Mouse (Mus musculus) Patski (cell line): ENCODE data around the gene Cdh4. TPM values are rescaled to one million over a fixed set of nuclear protein-coding genes. Genes with fewer than 3 reads are reported as not detected.

Experiments
- ATAC-seq: fragments of 100-300 bp; one replicate; pipeline ENCODE4 v1.8.0; 2021
- CTCF ChIA-PET: fragments of 350-600 bp; sonication (Branson Sonifier 250); formaldehyde crosslinking; loops from one replicate; lab custom pipeline; 2022; ENCODE audit warnings: inconsistent platforms; lab: Charles Lee
- POLR2A ChIA-PET: fragments of 350-600 bp; sonication (Branson Sonifier 250); formaldehyde crosslinking; loops from one replicate; lab custom pipeline; 2022; ENCODE audit warnings: antibody characterized with exemption, inconsistent platforms; lab: Charles Lee
- DNase-seq: peaks from one replicate; pipeline ENCODE4 v3.0.0-alpha.2; 2011; ENCODE audit warnings: low read depth, low spot score
- H3K27me3 ChIP-seq: fragments of 371-371 bp; one replicate; pipeline ENCODE4 v1.5.1; 2021
- CTCF ChIP-seq: fragments of 100-300 bp; IDR thresholded peaks from one replicate; pipeline ENCODE4 v1.5.1; 2021
- in situ Hi-C: fragments of 300-500 bp; cut with MboI; formaldehyde crosslinking; loops from 3 replicates; pipeline ENCODE4 v1.11.1; 2018; ENCODE audit warnings: low pct_unique_long_range_greater_than_20kb, mixed read lengths
- polyA plus RNA-seq: library from polyadenylated mRNA; unstranded; gene quantifications from one replicate; pipeline ENCODE4 v1.2.3, GENCODE M21; 2021

Gene Cdh4
- polyA plus RNA-seq, 1 experiment from 2014 or later = not detected

DNA sequence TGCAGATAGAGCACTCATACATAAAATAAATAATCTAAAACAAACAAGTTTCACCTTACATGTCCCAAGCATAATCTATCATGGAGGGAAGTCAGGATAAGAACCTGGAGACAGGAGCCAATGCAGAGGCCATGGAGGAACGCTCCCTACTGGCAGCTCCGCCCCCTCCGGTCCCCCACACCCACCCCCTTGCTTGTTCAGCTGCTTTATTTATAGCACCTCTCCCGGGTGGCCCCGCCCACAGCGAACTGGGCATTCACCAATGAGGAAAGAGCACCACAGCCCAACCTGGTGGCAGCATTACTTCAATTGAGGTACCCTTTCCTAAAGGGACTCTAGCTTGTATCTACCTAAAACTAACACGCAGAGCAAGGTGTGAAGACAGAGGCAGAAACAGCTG, 442.3 kb downstream of the Cdh4 start:
- ChIA-PET POLR2A (no interaction called here), CTCF (no interaction called here)
- ATAC-seq (no peak), DNase-seq (no peak)
- peaks cover 15% of the 10 kb centered on the region for H3K27me3 ChIP-seq
- in situ Hi-C loops = loop anchor here (25.0 kb wide), 1 partner anchor 1772 kb away; the partner anchor contains the start of gene Phactr3
- TF ChIP-seq CTCF = no peak

DNA sequence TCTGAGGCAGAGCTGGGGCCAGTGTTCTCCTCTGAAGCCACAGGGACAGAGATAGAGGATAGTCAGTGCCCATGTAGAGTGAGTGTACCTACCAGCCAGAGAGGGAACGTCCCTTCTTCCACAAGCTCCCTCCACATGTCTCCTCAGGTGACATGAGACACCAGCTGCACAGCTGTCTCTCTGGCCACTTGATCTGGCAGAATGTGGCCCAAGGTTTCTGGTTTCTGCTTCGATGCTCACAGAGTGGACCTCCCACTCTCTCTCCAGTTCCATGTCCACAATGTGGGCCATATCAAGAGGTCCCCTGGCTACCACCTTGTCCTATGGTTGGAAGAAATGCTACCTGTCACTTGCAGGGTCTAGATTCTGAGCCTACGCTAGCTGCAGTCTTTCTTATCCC, 448.8 kb downstream of the Cdh4 start:
- ChIA-PET CTCF (interaction anchor here (1.3 kb wide), 1 partner anchor 14 kb away, joined by 3 read pairs; no protein-coding TSS in a partner anchor), POLR2A (no interaction called here)
- no peak for TF ChIP-seq CTCF
- DNase-seq (no peak), ATAC-seq (no peak)
- in situ Hi-C loops = loop anchor here (25.0 kb wide), 1 partner anchor 1779 kb away; the partner anchor contains the start of gene Phactr3
- H3K27me3 ChIP-seq = peaks cover 21% of the 10 kb centered on the region

DNA sequence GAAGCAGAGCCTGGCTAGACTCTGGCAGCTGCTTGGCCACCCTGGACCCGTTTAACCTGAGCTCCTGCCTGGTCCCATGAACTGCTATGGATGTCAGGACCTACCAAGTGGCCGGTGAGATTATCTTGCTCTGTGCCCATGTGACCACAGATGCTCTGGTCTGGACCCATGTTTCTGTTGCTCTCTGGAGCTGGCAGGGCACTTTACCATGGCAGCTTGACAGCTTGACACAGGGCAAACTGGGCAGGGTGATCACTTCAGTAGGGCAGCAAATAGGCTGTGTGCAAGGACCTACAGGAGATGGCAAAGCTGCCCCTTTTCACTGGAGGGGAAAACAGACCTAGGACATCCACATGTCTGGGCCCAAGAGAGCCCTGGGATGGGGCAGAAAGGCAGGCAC, 454.7 kb downstream of the Cdh4 start:
- ChIA-PET POLR2A (no interaction called here), CTCF (interaction anchor here (0.9 kb wide), 1 partner anchor 118 kb away, joined by 3 read pairs; no protein-coding TSS in a partner anchor)
- no peaks in the 10 kb centered on the region for H3K27me3 ChIP-seq
- DNase-seq = no peak
- in situ Hi-C loops = loop anchor here (25.0 kb wide), 1 partner anchor 1785 kb away; the partner anchor contains the start of gene Phactr3
- no peak for TF ChIP-seq CTCF
- ATAC-seq = no peak

DNA sequence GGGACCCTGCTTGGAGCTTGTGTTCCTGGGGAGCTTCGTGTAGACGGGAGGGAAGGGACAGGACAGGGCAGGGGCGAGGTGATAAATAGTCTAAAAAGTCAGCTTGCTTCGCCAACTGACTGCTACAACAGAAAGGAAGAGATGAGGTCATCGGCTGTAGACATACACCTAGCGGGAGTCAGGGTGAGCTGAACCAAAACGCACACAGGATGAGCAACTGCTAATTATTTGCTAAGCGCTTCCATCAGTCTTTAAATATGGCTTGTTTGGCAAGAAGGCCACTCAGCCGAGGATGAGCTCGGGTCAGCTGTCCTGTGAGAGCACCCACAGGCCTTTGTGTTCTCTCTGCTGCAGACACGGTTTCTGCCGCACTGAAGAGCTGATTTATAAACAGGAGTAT, 470.7 kb downstream of the Cdh4 start:
- CTCF ChIA-PET = interaction anchor here (0.9 to 6.2 kb wide), 5 partner anchors 9 to 138 kb away, joined by 3 to 47 read pairs (median 8); no protein-coding TSS in a partner anchor
- in situ Hi-C loops = no loop called here
- DNase-seq = peak; percentile 67

DNA sequence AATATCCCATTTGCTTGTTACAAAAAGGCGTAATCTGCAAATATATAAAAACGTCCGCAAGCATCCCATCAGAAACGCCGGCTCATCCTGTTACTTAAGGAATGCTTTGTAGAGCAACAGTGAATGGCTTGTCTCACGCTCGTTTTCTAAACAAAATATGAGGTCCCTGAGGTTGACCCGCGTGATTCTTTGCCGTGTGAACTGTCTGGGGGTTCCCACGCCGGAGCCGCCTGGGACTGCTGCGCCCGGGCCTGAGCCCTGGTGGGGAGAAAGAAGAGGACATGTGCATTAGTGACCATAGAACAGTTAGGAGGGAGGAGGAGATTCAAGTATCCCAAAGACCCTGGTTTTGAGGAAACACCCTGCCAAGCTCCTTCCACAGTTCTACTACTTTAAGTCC, 471.1 kb downstream of the Cdh4 start:
- no peak for TF ChIP-seq CTCF
- in situ Hi-C loops = no loop called here
- DNase-seq (no peak), ATAC-seq (no peak)
- ChIA-PET CTCF (interaction anchor here (0.8 to 6.2 kb wide), 8 partner anchors 8 to 150 kb away, joined by 3 to 47 read pairs (median 3); no protein-coding TSS in a partner anchor), POLR2A (no interaction called here)
- no peaks in the 10 kb centered on the region for H3K27me3 ChIP-seq

More for the DNA sequence above, 470.7 kb downstream of the Cdh4 start:
- ATAC-seq = peak; percentile 87
- no peaks in the 10 kb centered on the region for H3K27me3 ChIP-seq
- POLR2A ChIA-PET = no interaction called here
- no peak for TF ChIP-seq CTCF

DNA sequence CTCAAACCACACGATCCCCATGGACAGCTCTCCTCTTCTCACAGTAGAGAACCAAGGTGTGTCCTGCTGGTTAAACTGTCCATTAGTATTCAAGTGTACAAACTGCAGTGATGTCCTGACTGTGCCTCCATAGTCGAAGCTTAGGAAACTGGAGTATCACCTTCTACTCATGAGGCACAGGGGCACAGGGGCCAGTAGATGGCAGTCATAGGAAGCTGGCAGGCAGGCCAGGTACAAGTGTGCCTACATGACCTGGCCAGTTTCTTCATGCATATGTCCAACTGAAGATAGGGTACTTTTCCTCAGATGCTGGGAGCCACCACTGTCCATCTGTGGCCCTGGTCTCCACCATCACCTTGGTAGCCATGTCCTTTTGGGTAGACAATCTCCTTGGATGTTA, 472.0 kb downstream of the Cdh4 start:
- no peaks in the 10 kb centered on the region for H3K27me3 ChIP-seq
- ChIA-PET POLR2A (interaction anchor here (1.1 kb wide), 1 partner anchor 119 kb away, joined by 4 read pairs; no protein-coding TSS in a partner anchor), CTCF (interaction anchor here (0.8 to 6.2 kb wide), 7 partner anchors 24 to 217 kb away, joined by 3 to 47 read pairs (median 3); no protein-coding TSS in a partner anchor)
- TF ChIP-seq CTCF = no peak
- ATAC-seq = no peak
- in situ Hi-C loops = no loop called here
- no peak for DNase-seq

DNA sequence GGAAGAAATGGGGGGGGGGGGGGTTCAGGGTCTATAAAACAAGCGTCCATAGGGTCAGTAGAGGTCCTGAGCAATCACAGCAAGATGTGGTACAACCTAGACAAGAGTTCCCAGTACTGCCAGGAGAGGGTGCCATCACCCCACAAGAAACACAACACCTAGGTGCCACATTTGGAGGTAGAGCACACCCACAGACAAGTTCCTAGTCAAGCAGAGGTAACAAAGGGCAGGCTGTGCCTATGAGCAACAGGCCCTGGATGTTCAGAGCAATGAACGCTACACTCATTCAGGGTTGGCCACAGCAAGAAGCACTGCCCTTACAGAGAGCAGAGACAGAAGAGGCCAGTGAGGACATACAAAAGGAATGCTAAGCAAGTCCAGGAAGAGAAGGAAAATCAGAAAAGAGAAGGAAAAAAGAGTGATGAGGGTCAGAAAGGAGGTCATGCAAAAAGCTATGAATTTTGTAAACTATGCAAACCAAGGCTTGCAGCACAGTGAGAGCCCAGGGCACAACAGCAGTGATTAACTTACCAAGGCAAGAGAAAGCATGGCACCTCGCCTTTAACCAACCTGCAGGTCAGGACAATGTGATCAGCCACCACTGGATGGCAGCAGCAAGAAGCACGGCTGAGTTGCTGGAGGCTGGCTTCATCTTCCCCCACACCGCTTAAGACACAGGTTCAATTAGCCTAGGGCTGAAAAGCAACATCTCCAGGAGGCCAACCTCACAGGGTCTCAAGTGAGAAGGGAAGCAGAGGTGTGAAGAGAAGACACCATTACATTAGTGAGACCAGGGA, 474.8 kb downstream of the Cdh4 start:
- ChIA-PET POLR2A (no interaction called here), CTCF (interaction anchor here (0.7 to 6.2 kb wide), 7 partner anchors 9 to 170 kb away, joined by 3 to 47 read pairs (median 4); partner anchors contain the start of gene Ss18l1)
- peak; percentile 81 for TF ChIP-seq CTCF
- ATAC-seq (peak; percentile 86), DNase-seq (no peak)
- in situ Hi-C loops = loop anchor here (5.0 kb wide), 1 partner anchor 130 kb away; no protein-coding TSS in a partner anchor
- no peaks in the 10 kb centered on the region for H3K27me3 ChIP-seq

DNA sequence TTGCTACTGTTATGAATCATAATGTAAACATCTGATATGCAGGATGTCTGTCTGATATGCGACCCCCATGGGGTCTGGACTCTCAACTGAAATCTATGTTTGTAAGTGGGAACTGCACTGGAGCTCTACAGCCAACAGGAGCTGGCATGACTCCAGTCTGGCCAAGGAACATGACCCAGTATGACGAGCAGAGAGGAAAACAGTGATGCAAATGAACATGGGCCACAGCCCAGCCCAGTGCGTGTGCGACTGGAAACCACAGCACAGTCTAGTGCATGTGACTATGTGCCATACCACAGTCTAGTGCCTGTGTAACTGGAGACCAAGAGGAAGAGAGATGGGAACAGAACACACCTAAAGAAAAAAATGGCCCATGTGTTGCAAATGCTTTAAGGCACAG, 477.8 kb downstream of the Cdh4 start:
- in situ Hi-C loops = loop anchor here (5.0 kb wide), 2 partner anchors 52 to 332 kb away; no protein-coding TSS in a partner anchor
- ChIA-PET CTCF (interaction anchor here (1.2 to 5.5 kb wide), 4 partner anchors 36 to 139 kb away, joined by 3 to 26 read pairs (median 4); partner anchors contain the start of gene Ss18l1), POLR2A (interaction anchor here (0.7 kb wide), 1 partner anchor 1502 kb away, joined by 3 read pairs; no protein-coding TSS in a partner anchor)
- H3K27me3 ChIP-seq = no peaks in the 10 kb centered on the region
- no peak for TF ChIP-seq CTCF
- ATAC-seq = no peak
- no peak for DNase-seq

DNA sequence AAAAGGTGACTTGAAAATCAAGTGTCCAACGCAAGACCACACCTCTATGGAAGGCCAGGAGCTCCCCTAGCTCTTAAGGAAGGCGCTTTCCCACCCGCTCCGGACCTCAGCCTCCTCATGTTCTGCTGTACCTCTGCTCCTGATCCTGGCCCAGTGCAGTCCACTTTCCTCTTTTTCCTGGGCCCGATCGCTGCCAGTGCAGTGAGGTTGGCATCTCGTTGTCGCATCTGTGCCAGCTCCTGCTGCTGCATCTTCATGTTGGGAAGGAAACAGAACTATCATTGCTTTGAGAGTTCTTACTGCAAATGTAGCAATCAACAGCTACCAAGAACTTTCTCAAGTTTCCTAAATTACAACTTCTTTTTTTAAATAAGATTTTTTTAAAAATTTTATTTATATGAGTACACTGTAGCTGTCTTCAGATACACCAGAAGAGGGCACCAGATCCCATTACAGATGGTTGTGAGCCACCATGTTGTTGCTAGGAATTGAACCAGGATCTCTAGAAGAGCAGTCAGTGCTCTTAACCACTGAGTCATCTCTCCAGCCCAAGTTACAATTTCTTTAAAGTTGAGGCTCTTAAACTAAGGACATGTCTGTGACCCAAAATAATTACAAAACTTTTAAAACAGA, 478.9 kb downstream of the Cdh4 start:
- CTCF ChIA-PET = interaction anchor here (0.8 to 5.5 kb wide), 12 partner anchors 8 to 148 kb away, joined by 3 to 26 read pairs (median 3); partner anchors contain the start of gene Ss18l1
- in situ Hi-C loops = loop anchor here (5.0 kb wide), 2 partner anchors 51 to 331 kb away; no protein-coding TSS in a partner anchor
- no peak for TF ChIP-seq CTCF
- DNase-seq (no peak), ATAC-seq (no peak)
- H3K27me3 ChIP-seq = no peaks in the 10 kb centered on the region
- POLR2A ChIA-PET = no interaction called here

DNA sequence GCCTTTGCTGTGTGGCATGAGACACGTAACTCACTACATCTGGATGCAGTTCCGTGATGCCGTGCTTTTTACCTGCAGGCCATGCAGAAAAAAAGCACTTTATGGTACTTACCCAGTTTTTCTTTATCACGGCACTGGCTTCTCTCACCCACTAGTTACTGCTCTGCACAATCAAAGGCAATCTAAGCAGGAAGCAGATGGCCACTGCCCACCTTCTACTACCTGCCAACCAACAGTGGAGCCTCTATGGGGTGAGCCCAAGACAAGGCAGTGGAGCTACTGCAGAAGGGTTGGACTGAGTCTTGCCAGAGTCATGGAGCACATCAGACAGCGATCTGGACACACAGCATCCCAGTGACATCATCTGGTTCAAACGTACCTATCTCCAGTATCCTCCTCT, 481.8 kb downstream of the Cdh4 start:
- ATAC-seq = no peak

More for the DNA sequence above, 481.8 kb downstream of the Cdh4 start:
- no peak for TF ChIP-seq CTCF
- CTCF ChIA-PET = interaction anchor here (1.7 to 1.8 kb wide), 3 partner anchors 34 to 127 kb away, joined by 4 to 5 read pairs (median 4); no protein-coding TSS in a partner anchor
- no peak for DNase-seq
- in situ Hi-C loops = loop anchor here (5.0 kb wide), 2 partner anchors 48 to 328 kb away; no protein-coding TSS in a partner anchor
- H3K27me3 ChIP-seq = no peaks in the 10 kb centered on the region
- POLR2A ChIA-PET = no interaction called here
